Mouse (Mus musculus): ENCODE data around the gene A930033H14Rik. TPM values are rescaled to one million over a fixed set of nuclear protein-coding genes. Genes with fewer than 3 reads are reported as not detected.

The A930033H14Rik gene
- total and polyA plus RNA-seq, 3 experiments: not detected

DNA sequence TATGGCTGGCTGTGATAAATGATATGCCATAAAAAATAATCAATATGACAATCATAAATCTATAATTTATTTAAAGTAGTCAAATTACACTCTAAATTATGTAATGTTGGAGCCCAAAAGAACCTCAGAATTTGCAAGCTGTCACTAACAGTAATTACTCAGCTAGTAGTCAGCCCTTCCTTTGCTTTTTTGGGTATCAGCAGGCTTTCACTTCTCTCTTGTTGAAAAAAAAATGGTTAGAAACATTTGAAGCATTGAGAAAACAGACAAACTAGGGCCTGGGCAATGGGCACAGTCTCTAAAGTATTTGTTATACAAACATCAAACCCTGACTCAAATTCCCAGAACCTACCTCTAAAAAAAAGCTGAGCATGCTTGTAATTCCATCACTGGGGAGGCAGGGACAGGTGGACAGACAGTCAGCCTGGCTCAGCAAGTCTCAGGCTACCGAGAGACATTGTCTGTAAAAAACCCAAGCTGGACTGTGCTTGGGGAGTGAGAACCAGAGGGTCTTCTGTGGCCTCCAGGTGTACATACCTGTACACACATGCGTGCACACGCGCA lies 4.3 kb upstream of the A930033H14Rik start:
- H3K9ac ChIP-seq (ENCODE audit: control insufficient read depth, low read depth, low read length, poor library complexity, severe bottlenecking): no peak overlapping the region
- no peaks in the 10 kb centered on the region for H3K4me1 ChIP-seq (ENCODE audit: control insufficient read depth in 1 of 2, insufficient read depth in 2 of 2, low read length in 2 of 2)
- H3K36me3 ChIP-seq (ENCODE audit: control insufficient read depth in 1 of 2, insufficient read depth in 2 of 2, low read length in 2 of 2): no peaks in the 10 kb centered on the region
- no peaks in the 10 kb centered on the region for H3K9me3 ChIP-seq (replicated peaks; ENCODE audit: insufficient read depth, low read length)
- no peak overlapping the region for H3K27ac ChIP-seq (ENCODE audit: control insufficient read depth, low read depth, low read length)
- TF ChIP-seq MXI1 (IDR thresholded peaks at IDR 0.05; ENCODE audit: low read depth, low read length): no peak
- no peak for TF ChIP-seq MYC (IDR thresholded peaks at IDR 0.05; ENCODE audit: low read depth, low read length)
- no peak for TF ChIP-seq KAT2A (conservative IDR thresholded peaks at IDR 0.05; ENCODE audit: low read depth, low read length)
- no peak for TF ChIP-seq TBP (IDR thresholded peaks at IDR 0.05; ENCODE audit: low read depth, low read length)
- TF ChIP-seq JUND (IDR thresholded peaks at IDR 0.05; ENCODE audit: low read depth, low read length): no peak
- no peak for TF ChIP-seq CHD1 (IDR thresholded peaks at IDR 0.05; ENCODE audit: low read depth, low read length)
- TF ChIP-seq E2F4 (IDR thresholded peaks at IDR 0.05; ENCODE audit: borderline replicate concordance, low read depth, low read length): no peak
- no peak for TF ChIP-seq NRF1 (IDR thresholded peaks at IDR 0.05; ENCODE audit: insufficient read depth, low read depth, low read length, poor library complexity, severe bottlenecking)
- DNase-seq (ENCODE audit: low read depth, low spot score): no peak
- H3K4me3 ChIP-seq (ENCODE audit: control insufficient read depth in 1 of 2, insufficient read depth in 1 of 2, low read depth in 2 of 2, low read length in 2 of 2): no peak overlapping the region
- no peaks in the 10 kb centered on the region for H3K79me2 ChIP-seq (ENCODE audit: control insufficient read depth, insufficient read depth, low read length, poor library complexity)
- H3K27me3 ChIP-seq (ENCODE audit: control insufficient read depth in 1 of 2, insufficient read depth in 2 of 2, low read length in 2 of 2): no peaks in the 10 kb centered on the region

DNA sequence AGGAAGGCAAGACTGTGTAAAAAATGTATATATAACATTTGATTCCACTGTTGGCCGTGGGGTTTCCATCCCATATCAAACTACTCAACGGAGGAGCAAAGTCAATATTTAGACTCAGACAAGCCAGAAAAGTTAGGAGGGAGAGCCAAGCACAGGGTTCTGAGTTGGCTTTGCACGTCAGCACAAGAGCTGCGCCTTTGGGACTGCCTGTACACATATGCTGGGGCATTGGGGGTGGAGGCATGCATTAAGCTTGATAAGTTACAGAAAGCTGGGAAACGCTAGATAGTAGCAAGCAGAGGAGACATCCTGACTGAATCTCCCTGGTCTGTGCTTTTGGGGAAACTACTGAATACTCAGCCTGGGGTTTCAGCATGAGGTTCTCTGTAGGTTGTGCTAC lies 1.1 kb upstream of the A930033H14Rik start:
- TF ChIP-seq MEF2A (IDR thresholded peaks at IDR 0.05; ENCODE audit: extremely low read depth, insufficient replicate concordance, low read depth, low read length, poor library complexity, severe bottlenecking): no peak
- no peak for TF ChIP-seq ZNF384 (IDR thresholded peaks at IDR 0.05; ENCODE audit: low read depth, low read length)
- TF ChIP-seq MAZ (IDR thresholded peaks at IDR 0.05; ENCODE audit: low read depth, low read length): no peak
- no peak for TF ChIP-seq ETS1 (IDR thresholded peaks at IDR 0.05; ENCODE audit: low read depth, low read length)
- no peak for TF ChIP-seq MYC (IDR thresholded peaks at IDR 0.05; ENCODE audit: low read depth, low read length)
- TF ChIP-seq MYB (IDR thresholded peaks at IDR 0.05; ENCODE audit: low read depth, low read length): no peak
- no peak overlapping the region for H3K4me3 ChIP-seq (ENCODE audit: control insufficient read depth in 1 of 2, insufficient read depth in 1 of 2, low read depth in 2 of 2, low read length in 2 of 2)
- H3K27ac ChIP-seq (ENCODE audit: control insufficient read depth, low read depth, low read length): no peak overlapping the region
- H3K9ac ChIP-seq (ENCODE audit: control insufficient read depth, low read depth, low read length, poor library complexity, severe bottlenecking): no peak overlapping the region
- no peaks in the 10 kb centered on the region; a peak in 1 of 4 replicates for H3K27me3 ChIP-seq (ENCODE audit: control insufficient read depth in 1 of 2, insufficient read depth in 2 of 2, low read length in 2 of 2)
- H3K4me1 ChIP-seq (ENCODE audit: control insufficient read depth in 1 of 2, insufficient read depth in 2 of 2, low read length in 2 of 2): no peaks in the 10 kb centered on the region
- H3K36me3 ChIP-seq (ENCODE audit: control insufficient read depth in 1 of 2, insufficient read depth in 2 of 2, low read length in 2 of 2): no peaks in the 10 kb centered on the region
- H3K9me3 ChIP-seq (replicated peaks; ENCODE audit: insufficient read depth, low read length): no peaks in the 10 kb centered on the region
- DNase-seq (ENCODE audit: low read depth, low spot score): no peak
- H3K79me2 ChIP-seq (ENCODE audit: control insufficient read depth, insufficient read depth, low read length, poor library complexity): no peaks in the 10 kb centered on the region

DNA sequence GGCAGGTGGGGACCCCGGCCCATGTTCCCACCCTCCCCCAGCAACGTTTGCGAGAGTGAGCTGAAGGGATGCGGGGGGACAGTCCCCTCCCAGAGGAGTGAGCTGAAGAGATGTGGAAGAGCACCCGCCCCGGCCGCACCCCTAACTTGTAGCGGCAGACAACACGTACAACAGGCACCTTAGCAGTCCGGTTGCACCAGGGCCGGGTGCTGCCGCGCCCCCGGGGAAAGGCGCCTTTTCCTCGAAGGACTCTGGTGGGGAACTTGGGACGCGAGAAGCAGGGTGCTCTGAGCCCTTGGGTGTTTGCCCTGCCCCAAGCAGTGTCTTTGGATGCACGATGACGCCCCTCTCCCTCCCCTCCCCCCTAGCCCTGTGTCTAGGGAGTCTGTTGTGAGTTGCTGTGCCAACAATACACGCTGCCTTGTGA lies 566 bp upstream of the A930033H14Rik start:
- no peak for TF ChIP-seq CHD2 (IDR thresholded peaks at IDR 0.05; ENCODE audit: low read length)
- TF ChIP-seq NRF1 (IDR thresholded peaks at IDR 0.05; ENCODE audit: insufficient read depth, low read depth, low read length, poor library complexity, severe bottlenecking): no peak
- TF ChIP-seq ETS1 (IDR thresholded peaks at IDR 0.05; ENCODE audit: low read depth, low read length): no peak
- no peak for TF ChIP-seq POLR2AphosphoS5 (IDR thresholded peaks at IDR 0.05; ENCODE audit: borderline replicate concordance, low read depth, low read length)
- TF ChIP-seq USF2 (IDR thresholded peaks at IDR 0.05; ENCODE audit: borderline replicate concordance in 1 of 2, insufficient read depth in 1 of 2, low read depth in 1 of 2, low read length in 2 of 2): no peak
- no peak for TF ChIP-seq ELF1 (IDR thresholded peaks at IDR 0.05; ENCODE audit: low read depth, low read length)
- TF ChIP-seq MYB (IDR thresholded peaks at IDR 0.05; ENCODE audit: low read depth, low read length): no peak
- no peak for TF ChIP-seq TCF12 (IDR thresholded peaks at IDR 0.05; ENCODE audit: low read depth, low read length)
- Histone ChIP-seq H3K27me3 (ENCODE audit: control insufficient read depth in 1 of 2, insufficient read depth in 2 of 2, low read length in 2 of 2) (no peaks in the 10 kb centered on the region; a peak in 1 of 4 replicates), H3K9me3 (replicated peaks; ENCODE audit: insufficient read depth, low read length) (no peaks in the 10 kb centered on the region), H3K9ac (ENCODE audit: control insufficient read depth, low read depth, low read length, poor library complexity, severe bottlenecking) (no peak overlapping the region), H3K4me3 (ENCODE audit: control insufficient read depth in 1 of 2, insufficient read depth in 1 of 2, low read depth in 2 of 2, low read length in 2 of 2) (no peak overlapping the region), H3K4me1 (ENCODE audit: control insufficient read depth in 1 of 2, insufficient read depth in 2 of 2, low read length in 2 of 2) (no peaks in the 10 kb centered on the region), H3K79me2 (ENCODE audit: control insufficient read depth, insufficient read depth, low read length, poor library complexity) (no peaks in the 10 kb centered on the region), H3K36me3 (ENCODE audit: control insufficient read depth in 1 of 2, insufficient read depth in 2 of 2, low read length in 2 of 2) (no peaks in the 10 kb centered on the region), H3K27ac (ENCODE audit: control insufficient read depth, low read depth, low read length) (no peak overlapping the region)
- DNase-seq (ENCODE audit: low read depth, low spot score): no peak

Data from MEL (cell line).